Mouse (Mus musculus) megakaryocyte, embryonic 14.5 days (primary cell): ENCODE measurements around the gene 4932438H23Rik.

ENCODE experiments used
- FLI1 ChIP-seq: IDR thresholded peaks from 2 replicates; pipeline ENCODE4 v1.6.1; 2012; ENCODE audit warnings: low read length, inconsistent platforms, mixed read lengths
- GATA1 ChIP-seq: IDR thresholded peaks from 3 replicates; pipeline ENCODE4 v1.6.1; 2012; ENCODE audit warnings: mixed read lengths, low read length, inconsistent platforms, borderline replicate concordance

- TF ChIP-seq GATA1 (no peak), FLI1 (no peak)
These were observed 31.1 kb downstream of the 4932438H23Rik start for GRCm38 (mm10) chr16:91063786-91064185.
